Mouse (Mus musculus) cortical plate, adult 2 months (tissue): ENCODE results near the gene Vipas39.

ENCODE experiments used
- CTCF ChIP-seq: fragments of 200-500 bp; IDR thresholded peaks from 2 replicates; pipeline ENCODE4 v1.5.1; 2011; ENCODE audit warnings: mild to moderate bottlenecking, control low read depth, low read length; ENCODE audit not compliant: insufficient read depth; ENCODE audit errors: extremely low read depth
- POLR2A ChIP-seq: fragments of 200-500 bp; IDR thresholded peaks from 2 replicates; pipeline ENCODE4 v1.6.1; 2011; ENCODE audit warnings: mild to moderate bottlenecking, low read length, control low read depth; ENCODE audit not compliant: insufficient read depth; ENCODE audit errors: extremely low read depth

GRCm38 (mm10) chr12:87278118-87278730 is 12.2 kb upstream of the Vipas39 start:
- TF ChIP-seq POLR2A (no peak), CTCF (no peak)
